Mouse (Mus musculus): Measurements from ENCODE around the gene Btbd7.

Gene Btbd7

DNA sequence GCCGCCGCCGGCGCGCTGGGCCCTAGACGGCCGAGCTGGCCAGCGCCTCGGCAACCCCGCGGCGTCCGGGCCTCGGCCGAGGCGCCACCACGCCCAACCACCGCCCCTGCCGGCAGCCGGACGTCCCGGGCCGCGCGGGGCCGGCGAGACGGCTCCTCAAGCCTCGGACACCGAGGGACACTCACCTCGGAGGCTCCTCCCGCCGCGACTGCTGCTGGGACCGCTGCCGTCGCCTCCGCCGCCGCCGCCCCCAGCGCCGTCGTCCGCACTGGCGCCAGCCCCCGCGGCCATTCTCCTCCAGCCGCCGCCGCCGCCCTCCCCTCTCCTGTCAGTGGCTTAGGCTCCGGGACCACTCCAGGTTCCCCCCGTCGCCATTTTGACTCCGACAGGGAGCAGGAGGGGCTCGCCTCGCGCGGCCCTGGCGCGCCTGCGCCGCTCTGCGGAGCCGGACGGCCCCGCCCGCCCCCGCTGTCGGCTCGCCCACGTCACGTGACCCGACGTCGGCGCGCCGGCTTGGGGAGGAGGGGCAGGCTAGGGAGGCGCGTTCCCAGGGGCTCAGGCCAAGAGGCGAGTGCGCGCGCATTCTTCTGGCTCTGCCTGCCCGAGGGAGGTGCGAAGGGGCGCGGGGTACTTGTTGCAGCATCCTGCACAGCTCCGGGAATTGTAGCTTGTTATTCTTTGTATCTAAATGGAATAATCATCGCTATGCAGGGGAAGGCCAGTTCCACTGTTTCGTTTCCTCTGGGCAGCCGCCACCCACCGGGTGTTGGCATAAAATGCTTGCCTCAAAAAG lies at the start of gene Btbd7:
Btbd7 (minus strand) TSS at position 441 of the 793 bp plus-strand sequence.
- peak; percentile 97 for DNase-seq (ENCODE audit: low spot score)

DNA sequence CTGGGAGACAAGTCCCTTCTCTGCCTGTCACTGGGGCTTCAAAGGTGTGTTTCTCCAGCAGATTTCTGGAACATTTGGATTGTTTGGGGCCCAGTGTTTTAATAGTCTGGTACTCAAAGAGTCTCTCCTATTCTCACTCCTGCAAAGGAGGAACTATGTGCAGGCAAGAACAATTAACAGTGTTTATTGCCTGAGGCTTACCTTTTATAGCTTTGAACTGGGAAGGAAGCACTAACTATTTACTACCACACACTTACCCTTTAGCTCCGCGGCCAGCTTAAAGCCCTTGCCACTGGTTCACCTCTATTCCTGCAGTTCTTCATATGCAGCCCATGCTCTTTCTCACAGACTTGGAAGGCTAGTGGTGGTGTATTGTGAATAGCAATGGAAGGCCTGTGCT lies 37.8 kb upstream of the Btbd7 start:
- no peak for DNase-seq (ENCODE audit: low spot score)

DNA sequence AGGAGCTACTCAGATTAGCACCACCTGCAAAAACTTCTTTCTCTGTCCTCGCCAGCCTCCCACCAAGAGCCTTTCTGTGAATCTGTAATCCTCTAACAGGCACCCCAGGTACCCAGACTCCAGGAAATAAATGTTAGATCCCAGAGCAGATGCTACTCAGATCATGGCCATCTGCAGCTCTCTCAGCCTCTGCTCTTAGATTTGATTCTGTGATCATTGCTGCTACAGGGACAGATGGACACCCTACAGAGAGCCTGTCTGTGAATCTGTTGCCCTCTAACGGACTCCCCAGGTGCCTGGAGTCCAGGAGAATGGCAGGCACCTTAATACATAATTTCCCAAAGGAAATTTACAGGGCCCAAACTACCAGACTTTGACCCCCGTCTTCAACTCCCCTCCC lies 29.9 kb upstream of the Btbd7 start:
- peak; percentile 30 for DNase-seq (ENCODE audit: low spot score)

DNA sequence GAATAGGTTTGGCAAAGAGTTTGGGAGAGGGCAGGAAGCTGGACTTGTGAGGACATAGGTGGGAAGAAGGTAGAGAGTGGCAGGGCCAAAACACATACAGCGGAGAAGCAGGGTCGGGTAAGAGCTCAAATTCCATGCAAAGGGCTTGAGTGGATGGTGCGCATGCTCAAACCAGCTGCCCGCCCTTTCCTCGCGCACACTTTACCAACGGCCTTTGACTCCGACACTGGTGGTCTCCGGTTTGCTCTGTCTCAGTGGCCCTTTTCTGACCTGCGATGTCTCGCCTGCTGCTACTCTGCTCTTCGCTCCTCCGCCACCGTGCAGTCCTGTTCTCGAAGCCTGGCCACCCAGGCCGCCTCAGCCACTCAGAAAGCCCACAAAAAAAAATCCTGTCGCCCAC lies 20.8 kb upstream of the Btbd7 start, which contains the start of gene Cox8c:
Cox8c (plus strand) TSS at position 226 of the 400 bp plus-strand sequence.
- no peak for DNase-seq (ENCODE audit: low spot score)

DNA sequence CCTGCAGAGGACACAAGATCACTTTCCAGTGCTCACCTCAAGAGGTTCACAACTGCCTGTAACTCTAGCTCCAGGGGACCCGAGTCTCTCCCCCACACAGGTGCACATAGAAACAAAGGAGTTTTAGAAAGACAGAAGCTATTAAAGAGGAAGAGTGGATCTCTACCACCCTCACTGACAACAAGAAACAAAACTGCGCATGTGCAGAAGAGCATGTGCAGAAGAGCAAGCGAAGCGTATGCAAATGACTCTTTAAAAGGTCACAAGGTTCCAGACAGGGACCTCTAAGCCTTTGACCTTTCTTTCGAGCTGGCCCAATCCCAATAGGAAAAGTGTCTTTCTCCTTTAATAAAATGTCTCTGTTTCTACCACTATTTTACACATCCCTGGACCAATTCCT lies 10.3 kb upstream of the Btbd7 start:
- DNase-seq (ENCODE audit: low spot score): no peak

GRCm38 (mm10) chr12:102887366-102887765 lies 9.1 kb upstream of the Btbd7 start:
- DNase-seq (ENCODE audit: low spot score): no peak

DNA sequence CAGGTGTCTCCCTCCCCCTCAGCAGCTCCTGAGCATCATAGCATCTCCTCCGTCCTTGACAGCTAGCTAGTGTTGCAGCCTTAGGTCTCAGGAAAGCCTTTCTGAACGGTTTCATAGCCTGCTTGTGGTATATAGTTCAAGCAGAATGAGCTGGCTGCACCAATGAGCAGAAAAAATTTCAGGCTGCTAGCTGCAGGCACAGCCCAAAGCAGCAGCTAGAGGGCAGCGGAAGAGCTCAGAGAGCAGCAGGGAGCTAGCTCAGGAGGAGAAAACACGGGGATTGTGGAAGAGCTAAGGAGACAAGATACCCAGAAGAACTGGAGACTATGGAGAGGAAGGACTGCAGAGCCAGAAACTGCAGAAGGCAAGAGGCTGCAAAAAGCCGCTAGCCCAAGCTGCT lies 7.5 kb upstream of the Btbd7 start:
- peak; percentile 51 for DNase-seq (ENCODE audit: low spot score)

DNA sequence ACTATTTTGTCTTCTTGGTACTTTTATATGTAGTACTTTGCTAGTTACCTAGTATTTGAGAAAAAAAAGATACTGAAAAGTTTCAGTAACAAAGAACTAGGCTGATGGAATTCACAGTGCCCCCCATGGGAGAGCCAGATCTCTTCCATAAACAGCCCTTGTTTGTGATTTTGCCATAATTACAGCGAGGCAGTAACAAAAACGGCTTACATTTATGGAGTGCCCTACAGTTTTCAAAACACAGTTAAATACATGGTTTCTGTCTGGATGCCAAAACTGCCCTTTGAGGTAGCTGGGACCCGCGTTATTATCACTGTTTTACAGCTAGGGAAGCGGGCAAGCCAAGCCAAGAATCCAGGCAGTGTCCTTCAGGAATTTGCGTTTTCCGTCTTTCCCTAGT lies 630 bp upstream of the Btbd7 start:
- no peak for DNase-seq (ENCODE audit: low spot score)

DNA sequence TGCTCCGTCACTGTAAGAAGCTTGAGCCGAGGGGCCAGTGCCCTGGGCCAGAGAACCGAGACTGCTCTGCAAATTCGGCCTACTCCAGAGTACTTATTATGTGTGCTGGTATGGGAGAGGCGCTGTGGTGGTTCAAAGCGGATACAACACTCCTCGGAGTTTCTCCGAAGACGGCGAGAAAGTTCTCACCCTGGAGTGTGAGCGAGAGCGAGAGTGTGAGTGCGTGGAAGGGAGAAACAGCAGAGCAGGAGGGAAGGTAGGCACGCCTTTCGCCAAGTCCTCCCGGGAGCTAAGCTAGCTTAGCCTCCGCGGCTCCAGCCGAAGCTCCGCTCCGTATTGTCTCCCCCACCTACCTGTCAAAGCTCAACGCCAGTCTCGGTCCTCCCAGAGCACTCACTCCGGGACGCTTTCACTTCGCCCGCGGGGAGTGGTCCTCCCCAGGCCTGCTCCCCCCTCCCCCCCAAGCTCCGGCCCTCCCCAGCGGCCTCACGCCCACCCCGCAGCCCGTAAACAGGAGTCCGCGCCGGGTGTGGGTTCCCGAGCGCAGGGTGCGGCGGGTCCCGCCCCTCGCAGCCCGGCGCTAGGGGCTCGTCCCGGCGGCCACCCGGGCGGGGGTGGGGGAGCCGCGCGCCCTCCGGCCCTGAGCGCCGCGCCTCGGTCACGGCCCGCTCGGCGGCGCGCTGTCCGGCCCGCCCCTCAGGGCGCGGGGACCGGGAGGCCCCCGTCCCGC lies 805 bp downstream of the Btbd7 start:
- DNase-seq (ENCODE audit: low spot score): peak; percentile 34

- no peak for DNase-seq (ENCODE audit: low spot score)
Measured at GRCm38 (mm10) chr12:102870527-102870926, 7.7 kb downstream of the Btbd7 start.

DNA sequence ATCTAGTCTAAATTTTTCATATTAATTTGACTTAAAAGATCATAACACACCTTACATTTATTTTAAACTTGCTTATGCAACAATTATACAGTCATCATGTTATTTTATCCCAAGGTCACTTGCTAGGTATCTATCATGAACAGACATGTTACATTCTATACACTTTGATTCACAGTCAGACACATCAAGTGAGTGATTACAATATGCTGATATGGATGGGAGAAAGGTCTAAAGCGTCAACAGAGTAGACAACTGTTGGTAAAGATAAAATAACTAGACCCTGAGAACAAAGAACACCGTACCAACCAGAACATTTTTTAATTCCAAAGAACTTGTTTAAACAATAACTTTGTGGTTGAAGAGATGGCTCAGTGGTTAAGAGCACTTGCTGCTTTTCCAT lies 8.5 kb downstream of the Btbd7 start:
- no peak for DNase-seq (ENCODE audit: low spot score)

DNA sequence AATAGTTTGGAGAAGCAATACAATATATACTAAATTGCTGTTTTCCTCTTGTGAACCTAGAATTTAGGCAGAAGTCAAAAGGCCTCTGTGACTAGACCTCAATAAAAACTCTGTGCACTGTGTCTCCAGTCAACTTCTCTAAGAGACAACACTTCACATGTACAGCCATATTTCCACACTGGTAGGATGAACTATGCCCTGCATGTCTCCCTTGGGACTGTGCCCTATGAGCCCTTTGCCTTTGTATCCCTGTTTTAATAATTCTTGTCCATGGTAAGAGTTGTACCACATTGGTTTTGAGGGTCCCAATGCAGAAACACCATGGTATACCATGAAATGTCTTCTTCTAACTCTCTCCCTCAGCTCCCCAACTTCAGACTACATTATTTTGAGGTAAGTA lies 17.5 kb downstream of the Btbd7 start:
- DNase-seq (ENCODE audit: low spot score): no peak

- no peak for DNase-seq (ENCODE audit: low spot score)
Measured at GRCm38 (mm10) chr12:102838271-102838670, 40.0 kb downstream of the Btbd7 start.

GRCm38 (mm10) chr12:102832746-102833300 lies 45.4 kb downstream of the Btbd7 start:
- no peak for DNase-seq (ENCODE audit: low spot score)

DNA sequence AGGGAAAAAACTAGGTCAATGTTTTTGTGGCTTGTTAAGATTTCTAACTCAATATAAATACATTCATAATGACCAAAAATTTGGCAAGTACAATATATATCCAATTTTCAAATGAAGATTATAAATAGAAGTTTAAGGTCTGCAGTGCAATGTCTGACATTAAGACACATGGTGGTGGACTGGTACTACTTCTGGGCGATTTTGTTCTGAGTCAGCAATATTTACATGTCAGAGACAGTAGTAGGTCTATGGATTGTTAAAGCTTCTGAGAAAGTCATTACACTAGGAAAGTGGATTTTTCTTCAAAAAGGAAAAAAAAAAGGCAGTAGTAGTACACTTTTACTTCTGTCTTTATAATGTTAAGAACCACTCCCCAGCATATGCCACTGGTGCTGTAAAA lies 46.4 kb downstream of the Btbd7 start:
- DNase-seq (ENCODE audit: low spot score): no peak

- no peak for DNase-seq (ENCODE audit: low spot score)
Measured at GRCm38 (mm10) chr12:102827119-102827518, 51.2 kb downstream of the Btbd7 start.

- DNase-seq (ENCODE audit: low spot score): no peak
Measured at GRCm38 (mm10) chr12:102826399-102826798, 51.9 kb downstream of the Btbd7 start.

DNA sequence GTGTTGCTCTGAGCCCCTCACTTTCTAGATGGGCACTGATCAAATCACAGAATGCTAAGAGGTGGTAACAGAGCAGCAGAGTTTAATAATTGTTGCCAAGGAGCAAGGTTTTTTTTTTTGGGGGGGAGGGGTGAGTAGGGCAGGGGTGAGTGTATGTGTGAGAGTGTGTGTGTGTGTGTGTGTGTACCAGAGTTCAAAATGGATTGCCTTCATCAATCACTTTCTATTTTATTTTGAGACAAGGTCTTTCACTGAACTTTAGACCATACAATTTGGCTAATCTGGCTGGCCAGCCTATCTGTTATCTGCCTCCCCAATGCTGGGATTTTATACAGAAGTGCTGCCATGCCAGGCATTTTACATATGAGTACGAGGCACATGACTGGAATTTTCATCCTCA lies 63.4 kb downstream of the Btbd7 start:
- DNase-seq (ENCODE audit: low spot score): no peak

- DNase-seq (ENCODE audit: low spot score): no peak
Measured at GRCm38 (mm10) chr12:102799528-102799927, 78.7 kb downstream of the Btbd7 start.

GRCm38 (mm10) chr12:102787927-102788326 lies 90.3 kb downstream of the Btbd7 start:
- no peak for DNase-seq (ENCODE audit: low spot score)

- peak; percentile 44 for DNase-seq (ENCODE audit: low spot score)
Measured at GRCm38 (mm10) chr12:102785593-102785985, 92.7 kb downstream of the Btbd7 start.

DNA sequence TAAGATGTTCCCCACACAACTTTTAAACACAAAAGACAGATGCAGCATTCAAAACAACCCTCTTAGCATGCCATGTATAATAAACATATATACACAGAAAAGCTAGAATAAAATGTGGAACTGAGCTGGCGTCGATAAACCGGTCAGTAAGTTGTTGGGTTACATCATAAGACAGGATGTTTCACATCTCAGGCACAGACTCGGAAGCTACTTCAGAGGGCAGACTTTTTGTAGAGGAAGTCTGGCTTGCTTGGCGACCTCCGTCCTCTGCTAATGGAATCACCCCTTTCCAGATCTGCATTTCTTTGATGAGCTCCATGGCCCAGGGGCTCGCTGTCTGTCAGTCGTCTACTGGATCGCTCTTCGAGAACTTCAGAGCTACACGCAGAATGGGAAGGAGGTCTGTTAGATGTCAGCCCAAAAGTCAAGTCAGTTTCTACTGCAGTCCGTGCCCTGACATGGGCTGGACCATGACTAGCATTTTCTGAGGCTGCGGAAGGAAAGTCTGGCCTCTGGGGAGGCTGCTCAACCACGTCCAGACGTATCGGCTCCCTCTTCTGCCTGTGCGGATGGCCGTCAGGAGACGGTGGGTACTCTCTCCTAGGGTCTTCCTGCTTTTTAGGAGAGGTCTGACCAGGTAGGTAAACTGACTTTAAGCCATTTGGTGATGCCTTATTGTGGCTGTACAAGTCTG lies 93.2 kb downstream of the Btbd7 start:
- DNase-seq (ENCODE audit: low spot score): no peak

- DNase-seq (ENCODE audit: low spot score): no peak
Measured at GRCm38 (mm10) chr12:102782841-102783240, 95.4 kb downstream of the Btbd7 start.
